24 mouse cellular contexts compared by ENCODE assay signal in genomic region chr1:53816353-53816752, GRCm38 (mm10). TPM values are rescaled to one million over a fixed set of nuclear protein-coding genes. Genes with fewer than 3 reads are reported as not detected.
DNase-seq lines count a peak whose midpoint lies in the region; ATAC-seq and TF ChIP-seq lines count a peak whose summit lies in the region.
"Had no signal": no experiment of that assay in that cellular context is flagged by ENCODE, and none has a peak within 500 bp of the region (broad histone marks: within the 10 kb centered on the region; RNA-seq: fewer than 3 reads in every experiment).

No protein-coding gene starts in this region.

- TF ChIP-seq CTCF in kidney, postnatal 0 days (IDR thresholded peaks at IDR 0.05; ENCODE audit: low read depth): no peak
- TF ChIP-seq CTCF in bone marrow macrophage, adult 2 months (IDR thresholded peaks at IDR 0.05; ENCODE audit: low read depth, low read length): no peak
- no peak for TF ChIP-seq CTCF in intestine, postnatal 0 days (IDR thresholded peaks at IDR 0.05; ENCODE audit: low read depth)
- TF ChIP-seq CTCF in small intestine, adult 2 months (IDR thresholded peaks at IDR 0.05; ENCODE audit: extremely low read depth, insufficient read length, insufficient replicate concordance, low read depth, low read length): no peak

- no peaks in the 10 kb centered on the region for H3K27me3 ChIP-seq in kidney, postnatal 0 days (ENCODE audit: insufficient read depth, low read length)
- H3K27me3 ChIP-seq in intestine, postnatal 0 days (replicated peaks; ENCODE audit: control insufficient read depth, insufficient read depth, low read length): no peaks in the 10 kb centered on the region
- H3K27me3 ChIP-seq in small intestine, adult 2 months (ENCODE audit: control insufficient read depth, insufficient read depth, low read length): no peaks in the 10 kb centered on the region
- no peaks in the 10 kb centered on the region for H3K27me3 ChIP-seq in hindbrain, embryonic 16.5 days (replicated peaks; ENCODE audit: control insufficient read depth, insufficient read depth, low read length)
- H3K27me3 ChIP-seq: heart, embryonic 12.5 days; lung, embryonic 15.5 days; megakaryocyte, embryonic 14.5 days; stomach, embryonic 15.5 days had no signal

- no peak overlapping the region for H3K4me2 ChIP-seq in kidney, postnatal 0 days (ENCODE audit: low read length)
- no peak overlapping the region for H3K4me2 ChIP-seq in intestine, postnatal 0 days (replicated peaks; ENCODE audit: low read depth)
- H3K4me2 ChIP-seq in hindbrain, embryonic 16.5 days (ENCODE audit: low read length): no peak overlapping the region
- H3K4me2 ChIP-seq: heart, embryonic 12.5 days; lung, embryonic 15.5 days; midbrain, embryonic 13.5 days; stomach, embryonic 15.5 days had no signal

- H3K9ac ChIP-seq in kidney, postnatal 0 days (ENCODE audit: low read depth, low read length): no peak overlapping the region
- H3K9ac ChIP-seq in intestine, postnatal 0 days (ENCODE audit: low read depth, low read length): no peak overlapping the region
- H3K9ac ChIP-seq in hindbrain, embryonic 16.5 days (ENCODE audit: low read depth, low read length): no peak overlapping the region
- H3K9ac ChIP-seq: heart, embryonic 12.5 days; liver, embryonic 14.5 days; lung, embryonic 15.5 days; midbrain, embryonic 13.5 days; stomach, embryonic 15.5 days had no signal

- no peaks in the 10 kb centered on the region for H3K36me3 ChIP-seq in kidney, postnatal 0 days (ENCODE audit: insufficient read depth, low read length)
- H3K36me3 ChIP-seq in intestine, postnatal 0 days (ENCODE audit: control insufficient read depth, insufficient read depth): no peaks in the 10 kb centered on the region
- H3K36me3 ChIP-seq in small intestine, adult 2 months (ENCODE audit: control insufficient read depth, insufficient read depth, low read length): no peaks in the 10 kb centered on the region
- 0 out of 2 replicates have a peak, but pooled peaks cover 4% of the 10 kb centered on the region for H3K36me3 ChIP-seq in hindbrain, embryonic 16.5 days (ENCODE audit: control insufficient read depth, insufficient read depth, low read length)
- H3K36me3 ChIP-seq: lung, embryonic 15.5 days; stomach, embryonic 15.5 days had no signal

- DNase-seq in kidney, postnatal 0 days (ENCODE audit: low spot score): no peak
- no peak for DNase-seq in kidney, adult 11 months
- DNase-seq in gastrocnemius, postnatal 36 days: no peak
- DNase-seq: adrenal gland, adult 8-10 months; cerebellum, adult 8-10 months; cerebellum, postnatal 36 days; gastrocnemius, postnatal 25 days; heart, postnatal 10 days; kidney, adult 2 months; kidney, postnatal 4 days; right cerebral cortex, postnatal 14 days; thymus, postnatal 25 days had no signal

- WGBS in kidney, postnatal 0 days: 38% methylated on average over 2 of the region's 2 CpGs
- 43% methylated on average over 2 of the region's 2 CpGs for WGBS in intestine, postnatal 0 days
- WGBS in small intestine, adult 2 months: 25% methylated on average over 2 of the region's 2 CpGs
- WGBS in hindbrain, embryonic 16.5 days: 89% methylated on average over 2 of the region's 2 CpGs

- H3K4me3 ChIP-seq in kidney, postnatal 0 days (replicated peaks; ENCODE audit: low read depth, low read length): no peak overlapping the region
- no peak overlapping the region for H3K4me3 ChIP-seq in bone marrow macrophage, adult 2 months (ENCODE audit: insufficient read depth, low read length)
- no peak overlapping the region for H3K4me3 ChIP-seq in intestine, postnatal 0 days (ENCODE audit: low read depth, low read length)
- H3K4me3 ChIP-seq in small intestine, adult 2 months (ENCODE audit: low read depth, low read length): no peak overlapping the region
- H3K4me3 ChIP-seq in hindbrain, embryonic 16.5 days (ENCODE audit: low read length): no peak overlapping the region
- H3K4me3 ChIP-seq: heart, embryonic 12.5 days; hindbrain, embryonic 10.5 days; lung, embryonic 15.5 days; megakaryocyte, embryonic 14.5 days; midbrain, embryonic 13.5 days; stomach, embryonic 15.5 days had no signal

- peak; percentile 59; the same call in 1 of the 2 replicates for ATAC-seq in kidney, postnatal 0 days (replicated peaks; ENCODE audit: low FRiP score, low read depth)
- peak; percentile 78 for ATAC-seq in intestine, postnatal 0 days
- ATAC-seq in hindbrain, embryonic 16.5 days: no peak
- ATAC-seq: hindbrain, postnatal 0 days; midbrain, embryonic 13.5 days had no signal

- H3K4me1 ChIP-seq in kidney, postnatal 0 days (replicated peaks; ENCODE audit: insufficient read depth, low read length): no peaks in the 10 kb centered on the region
- peaks cover 32% of the 10 kb centered on the region for H3K4me1 ChIP-seq in bone marrow macrophage, adult 2 months (ENCODE audit: control insufficient read depth, insufficient read depth, low read length)
- no peaks in the 10 kb centered on the region for H3K4me1 ChIP-seq in intestine, postnatal 0 days (replicated peaks; ENCODE audit: control insufficient read depth, insufficient read depth, low read length)
- H3K4me1 ChIP-seq in small intestine, adult 2 months (ENCODE audit: control insufficient read depth, insufficient read depth, insufficient read length, low read length): peaks cover 10% of the 10 kb centered on the region; the same call in 1 of the 2 replicates
- H3K4me1 ChIP-seq in hindbrain, embryonic 16.5 days (ENCODE audit: control insufficient read depth, insufficient read depth, low read depth, low read length): no peaks in the 10 kb centered on the region
- H3K4me1 ChIP-seq: heart, embryonic 12.5 days; hindbrain, embryonic 10.5 days; midbrain, embryonic 13.5 days; stomach, embryonic 15.5 days had no signal

- intact Hi-C loops in gastrocnemius, postnatal 36 days (cut with DNase I): no loop called here

- H3K9me3 ChIP-seq in kidney, postnatal 0 days (replicated peaks; ENCODE audit: low read length): no peaks in the 10 kb centered on the region
- no peaks in the 10 kb centered on the region for H3K9me3 ChIP-seq in intestine, postnatal 0 days (ENCODE audit: control insufficient read depth)
- no peaks in the 10 kb centered on the region for H3K9me3 ChIP-seq in hindbrain, embryonic 16.5 days (ENCODE audit: control insufficient read depth, low read length)
- H3K9me3 ChIP-seq: heart, embryonic 12.5 days; hindbrain, embryonic 10.5 days; lung, embryonic 15.5 days; megakaryocyte, embryonic 14.5 days; midbrain, embryonic 13.5 days; stomach, embryonic 15.5 days had no signal

- no peak for TF ChIP-seq POLR2A in bone marrow macrophage, adult 2 months (IDR thresholded peaks at IDR 0.05; ENCODE audit: borderline replicate concordance, low read depth, low read length)
- TF ChIP-seq POLR2A in small intestine, adult 2 months (IDR thresholded peaks at IDR 0.05; ENCODE audit: low read depth, low read length): no peak

- no peak overlapping the region for H3K27ac ChIP-seq in kidney, postnatal 0 days
- H3K27ac ChIP-seq in bone marrow macrophage, adult 2 months (ENCODE audit: insufficient read depth, low read depth, low read length): peak overlapping the region; percentile 48
- H3K27ac ChIP-seq in intestine, postnatal 0 days (ENCODE audit: low read depth, low read length): no peak overlapping the region
- H3K27ac ChIP-seq in small intestine, adult 2 months (ENCODE audit: insufficient read depth, low read depth, low read length): peak overlapping the region; percentile 36
- H3K27ac ChIP-seq in hindbrain, embryonic 16.5 days (ENCODE audit: low read depth, low read length): no peak overlapping the region
- H3K27ac ChIP-seq: hindbrain, embryonic 10.5 days; hindbrain, postnatal 0 days; liver, embryonic 14.5 days; lung, embryonic 15.5 days; midbrain, embryonic 13.5 days; stomach, embryonic 15.5 days had no signal

RNA-seq across cellular contexts. Expression of gene Stk17b, which starts 31.3 kb away (rescaled TPM):
- polyA plus RNA-seq in kidney, postnatal 0 days (2015; fragmentation: Nextera tagmentation; extraction: Ambion mirVana): 13.6 and 14.5 TPM in 2 replicates
- polyA plus RNA-seq in bone marrow macrophage, adult 2 months (2012; ENCODE audit: insufficient read depth, insufficient read length, missing spikeins): 81.1 TPM in 2 replicates
- 17.1 and 17.8 TPM in 2 replicates for polyA plus RNA-seq in intestine, postnatal 0 days (2015; fragmentation: Nextera tagmentation; extraction: Ambion mirVana)
- polyA plus RNA-seq in small intestine, adult 2 months (2012; rRNA removed): 1.3 and 11.0 TPM in 2 replicates
- 4.9 and 6.2 TPM in 2 replicates for polyA plus RNA-seq in hindbrain, embryonic 16.5 days (2015; fragmentation: Nextera tagmentation; extraction: Ambion mirVana)
- 1 to 10 TPM; 5.7 to 7.6 TPM for total RNA-seq in gastrocnemius, postnatal 36 days (2021)

Comparison
In these comparisons a context has a peak if more than half of its experiments do, and no peak if none do; other contexts are left out.
1. H3K27ac ChIP-seq: peak in bone marrow macrophage, adult 2 months (single experiment) and small intestine, adult 2 months (single experiment); none in kidney, postnatal 0 days (single experiment), intestine, postnatal 0 days (single experiment) and hindbrain, embryonic 16.5 days (single experiment).